Mouse (Mus musculus): Measurements from ENCODE around the gene Zfp735. TPM values are rescaled to one million over a fixed set of nuclear protein-coding genes. Genes with fewer than 3 reads are reported as not detected.

The Zfp735 gene
- polyA plus RNA-seq (2014; fragmentation: Nextera tagmentation; extraction: Ambion mirVana) = not detected in 2 replicates

DNA sequence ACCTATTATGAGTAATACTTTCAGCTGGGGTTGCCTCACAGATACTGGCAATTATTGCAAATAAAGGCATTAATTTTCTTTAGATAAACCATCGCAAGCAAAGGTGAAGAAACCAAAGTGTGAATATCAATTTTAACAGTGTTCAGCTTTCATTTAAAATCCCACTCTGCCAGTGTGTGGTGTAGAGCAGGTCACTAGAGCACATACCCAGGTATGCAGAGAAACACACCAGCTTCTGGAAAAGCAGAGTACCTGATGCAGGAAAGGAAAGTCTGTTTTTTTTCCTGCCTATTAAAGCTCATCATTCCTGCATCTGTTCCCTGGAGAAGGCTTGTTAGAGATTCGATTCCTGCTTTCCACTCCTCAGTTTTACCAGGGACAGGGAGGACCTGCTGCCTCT is at the start of gene Zfp735:
Gene Zfp735, plus strand, starts transcription at position 301 of the 400 bp plus-strand sequence.
- Histone ChIP-seq H3K9me3 (ENCODE audit: control insufficient read depth, low read depth, low read length) (no peaks in the 10 kb centered on the region), H3K9ac (replicated peaks; ENCODE audit: low read depth, low read length) (no peak within 1 kb of the TSS), H3K4me2 (replicated peaks; ENCODE audit: low read depth, low read length) (no peak within 1 kb of the TSS), H3K27ac (ENCODE audit: low read length) (no peak within 1 kb of the TSS), H3K36me3 (ENCODE audit: control insufficient read depth, insufficient read depth, low read length) (no peaks in the 10 kb centered on the region), H3K4me1 (ENCODE audit: control insufficient read depth, insufficient read depth, low read length) (no peaks in the 10 kb centered on the region), H3K27me3 (ENCODE audit: control insufficient read depth, insufficient read depth, low read length) (no peaks in the 10 kb centered on the region), H3K4me3 (ENCODE audit: low read depth, low read length) (no peak within 1 kb of the TSS)
- WGBS = 68% methylated on average over 2 of the region's 2 CpGs
- no peak for ATAC-seq (ENCODE audit: insufficient number of reproducible peaks, insufficient read depth, low FRiP score, low read depth)

DNA sequence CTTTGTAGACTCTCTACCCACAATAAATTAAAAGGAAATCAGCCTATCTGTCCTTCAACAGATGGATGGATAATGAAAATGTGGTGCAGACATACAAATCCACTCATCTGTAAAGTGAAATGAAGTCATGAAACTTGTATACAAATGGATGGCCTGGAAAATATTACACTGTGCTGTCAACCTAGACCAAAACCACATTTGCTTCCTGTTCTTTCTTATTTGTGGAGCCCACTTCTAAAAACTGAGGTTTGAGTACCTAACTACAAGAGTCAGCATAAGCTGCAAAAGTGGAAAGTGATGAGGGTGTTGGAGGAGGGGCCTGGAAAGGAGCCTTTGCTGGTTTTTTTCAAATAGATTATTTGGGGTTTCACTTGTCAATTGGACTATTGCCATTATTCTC is 70.5 kb downstream of the Zfp735 start:
- Histone ChIP-seq H3K9ac (replicated peaks; ENCODE audit: low read depth, low read length) (no peak overlapping the region), H3K9me3 (ENCODE audit: control insufficient read depth, low read depth, low read length) (no peaks in the 10 kb centered on the region; the same call in 1 of the 2 replicates), H3K27me3 (ENCODE audit: control insufficient read depth, insufficient read depth, low read length) (no peaks in the 10 kb centered on the region), H3K4me1 (ENCODE audit: control insufficient read depth, insufficient read depth, low read length) (no peaks in the 10 kb centered on the region), H3K4me2 (replicated peaks; ENCODE audit: low read depth, low read length) (no peak overlapping the region), H3K27ac (ENCODE audit: low read length) (no peak overlapping the region), H3K36me3 (ENCODE audit: control insufficient read depth, insufficient read depth, low read length) (no peaks in the 10 kb centered on the region), H3K4me3 (ENCODE audit: low read depth, low read length) (no peak overlapping the region)
- no peak for ATAC-seq (ENCODE audit: insufficient number of reproducible peaks, insufficient read depth, low FRiP score, low read depth)

Other genes starting within 250 kb of the Zfp735 start
- not detected in 2 replicates for gene Olfr380, start 231.3 kb upstream of the Zfp735 start, polyA plus RNA-seq (2014; fragmentation: Nextera tagmentation; extraction: Ambion mirVana)
- not detected in 2 replicates for gene Olfr381, start 197.2 kb upstream of the Zfp735 start, polyA plus RNA-seq (2014; fragmentation: Nextera tagmentation; extraction: Ambion mirVana)
- gene Olfr382, start 171.6 kb upstream of the Zfp735 start, polyA plus RNA-seq (2014; fragmentation: Nextera tagmentation; extraction: Ambion mirVana) = not detected in 2 replicates
- not detected in 2 replicates for gene Olfr385, start 95.8 kb upstream of the Zfp735 start, polyA plus RNA-seq (2014; fragmentation: Nextera tagmentation; extraction: Ambion mirVana)
- gene Olfr384, start 90.2 kb upstream of the Zfp735 start, polyA plus RNA-seq (2014; fragmentation: Nextera tagmentation; extraction: Ambion mirVana) = not detected in 2 replicates
- gene Olfr389, start 91.9 kb downstream of the Zfp735 start, polyA plus RNA-seq (2014; fragmentation: Nextera tagmentation; extraction: Ambion mirVana) = not detected in 2 replicates
- not detected in 2 replicates for gene Olfr390, start 94.2 kb downstream of the Zfp735 start, polyA plus RNA-seq (2014; fragmentation: Nextera tagmentation; extraction: Ambion mirVana)
- gene Olfr391-ps, start 114.3 kb downstream of the Zfp735 start, polyA plus RNA-seq (2014; fragmentation: Nextera tagmentation; extraction: Ambion mirVana) = not detected in 2 replicates
- not detected in 2 replicates for gene Olfr392, start 128.3 kb downstream of the Zfp735 start, polyA plus RNA-seq (2014; fragmentation: Nextera tagmentation; extraction: Ambion mirVana)
- not detected in 2 replicates for gene Olfr393, start 162.7 kb downstream of the Zfp735 start, polyA plus RNA-seq (2014; fragmentation: Nextera tagmentation; extraction: Ambion mirVana)
- gene Olfr394, start 202.0 kb downstream of the Zfp735 start, polyA plus RNA-seq (2014; fragmentation: Nextera tagmentation; extraction: Ambion mirVana) = not detected in 2 replicates
- gene Olfr395, start 220.5 kb downstream of the Zfp735 start, polyA plus RNA-seq (2014; fragmentation: Nextera tagmentation; extraction: Ambion mirVana) = not detected in 2 replicates
- not detected in 2 replicates for gene Olfr23, start 247.9 kb downstream of the Zfp735 start, polyA plus RNA-seq (2014; fragmentation: Nextera tagmentation; extraction: Ambion mirVana)